Mouse (Mus musculus) limb, embryonic 15.5 days (tissue): ENCODE measurements around the gene Slc4a7. TPM values are rescaled to one million over a fixed set of nuclear protein-coding genes. Genes with fewer than 3 reads are reported as not detected.

Experiments used
- polyA plus RNA-seq: library from polyadenylated mRNA; unstranded; fragments of >200 nt; fragmentation: Nextera tagmentation; extraction: Ambion mirVana; gene quantifications from 2 replicates; pipeline ENCODE4 v1.2.1, GENCODE M21; 2015

Gene Slc4a7
- polyA plus RNA-seq, 1 experiment from 2014 or later: 12.5 TPM

Other genes starting within 250 kb of the Slc4a7 start
- 0.05 and 0.26 TPM in 2 replicates for gene Nek10, start 101.1 kb downstream of the Slc4a7 start, polyA plus RNA-seq